Mouse (Mus musculus): ENCODE data around the gene Tlr9. TPM values are rescaled to one million over a fixed set of nuclear protein-coding genes. Genes with fewer than 3 reads are reported as not detected.

The Tlr9 gene
- total RNA-seq (2017) = 14.5 and 14.8 TPM in 2 replicates

- ATAC-seq (ENCODE audit: extremely low read depth, insufficient number of reproducible peaks, low FRiP score, poor library complexity, severe bottlenecking) = peak; percentile 84
These were observed at the start of gene Tlr9 for GRCm38 (mm10) chr9:106222261-106222851. Gene Tlr9 (plus strand): TSS chr9:106222598.

GRCm38 (mm10) chr9:106173363-106173762 lies 49.0 kb upstream of the Tlr9 start:
- no peak for ATAC-seq (ENCODE audit: extremely low read depth, insufficient number of reproducible peaks, low FRiP score, poor library complexity, severe bottlenecking)

- no peak for ATAC-seq (ENCODE audit: extremely low read depth, insufficient number of reproducible peaks, low FRiP score, poor library complexity, severe bottlenecking)
These were observed 46.7 kb upstream of the Tlr9 start for GRCm38 (mm10) chr9:106175552-106176200.

GRCm38 (mm10) chr9:106176769-106177168 lies 45.6 kb upstream of the Tlr9 start:
- no peak for ATAC-seq (ENCODE audit: extremely low read depth, insufficient number of reproducible peaks, low FRiP score, poor library complexity, severe bottlenecking)

- ATAC-seq (ENCODE audit: extremely low read depth, insufficient number of reproducible peaks, low FRiP score, poor library complexity, severe bottlenecking) = no peak
These were observed 44.6 kb upstream of the Tlr9 start for GRCm38 (mm10) chr9:106177799-106178198.

GRCm38 (mm10) chr9:106179454-106179853 lies 42.9 kb upstream of the Tlr9 start:
- ATAC-seq (ENCODE audit: extremely low read depth, insufficient number of reproducible peaks, low FRiP score, poor library complexity, severe bottlenecking) = no peak

- ATAC-seq (ENCODE audit: extremely low read depth, insufficient number of reproducible peaks, low FRiP score, poor library complexity, severe bottlenecking) = no peak
These were observed 42.4 kb upstream of the Tlr9 start for GRCm38 (mm10) chr9:106179964-106180363.

- no peak for ATAC-seq (ENCODE audit: extremely low read depth, insufficient number of reproducible peaks, low FRiP score, poor library complexity, severe bottlenecking)
These were observed 40.3 kb upstream of the Tlr9 start for GRCm38 (mm10) chr9:106182146-106182545.

GRCm38 (mm10) chr9:106183996-106184395 lies 38.4 kb upstream of the Tlr9 start:
- no peak for ATAC-seq (ENCODE audit: extremely low read depth, insufficient number of reproducible peaks, low FRiP score, poor library complexity, severe bottlenecking)

- ATAC-seq (ENCODE audit: extremely low read depth, insufficient number of reproducible peaks, low FRiP score, poor library complexity, severe bottlenecking) = no peak
These were observed 31.0 kb upstream of the Tlr9 start for GRCm38 (mm10) chr9:106191355-106191754.

- ATAC-seq (ENCODE audit: extremely low read depth, insufficient number of reproducible peaks, low FRiP score, poor library complexity, severe bottlenecking) = no peak
These were observed 30.4 kb upstream of the Tlr9 start for GRCm38 (mm10) chr9:106192024-106192423.

GRCm38 (mm10) chr9:106192998-106193397 lies 29.4 kb upstream of the Tlr9 start:
- peak; percentile 73 for ATAC-seq (ENCODE audit: extremely low read depth, insufficient number of reproducible peaks, low FRiP score, poor library complexity, severe bottlenecking)

GRCm38 (mm10) chr9:106193930-106194807 lies 28.2 kb upstream of the Tlr9 start:
- ATAC-seq (ENCODE audit: extremely low read depth, insufficient number of reproducible peaks, low FRiP score, poor library complexity, severe bottlenecking) = no peak

- ATAC-seq (ENCODE audit: extremely low read depth, insufficient number of reproducible peaks, low FRiP score, poor library complexity, severe bottlenecking) = no peak
These were observed 26.7 kb upstream of the Tlr9 start for GRCm38 (mm10) chr9:106195693-106196092.

- peak; percentile 55; the same call in 1 of the 2 replicates for ATAC-seq (ENCODE audit: extremely low read depth, insufficient number of reproducible peaks, low FRiP score, poor library complexity, severe bottlenecking)
These were observed 25.2 kb upstream of the Tlr9 start for GRCm38 (mm10) chr9:106197081-106197713.

- ATAC-seq (ENCODE audit: extremely low read depth, insufficient number of reproducible peaks, low FRiP score, poor library complexity, severe bottlenecking) = no peak
These were observed 24.7 kb upstream of the Tlr9 start for GRCm38 (mm10) chr9:106197732-106198131.

GRCm38 (mm10) chr9:106198962-106199458 lies 23.4 kb upstream of the Tlr9 start:
- peak; percentile 46 for ATAC-seq (ENCODE audit: extremely low read depth, insufficient number of reproducible peaks, low FRiP score, poor library complexity, severe bottlenecking)

GRCm38 (mm10) chr9:106199535-106200272 lies 22.7 kb upstream of the Tlr9 start, which contains the start of gene Ppm1m:
Gene Ppm1m (minus strand): TSS chr9:106199746.
- no peak for ATAC-seq (ENCODE audit: extremely low read depth, insufficient number of reproducible peaks, low FRiP score, poor library complexity, severe bottlenecking)
